18 mouse cellular contexts compared by ENCODE assay signal in genomic region chr8:110958135-110958534, GRCm38 (mm10). TPM values are rescaled to one million over a fixed set of nuclear protein-coding genes. Genes with fewer than 3 reads are reported as not detected.
DNase-seq lines count a peak whose midpoint lies in the region; ATAC-seq and TF ChIP-seq lines count a peak whose summit lies in the region.
"Had no signal": no experiment of that assay in that cellular context is flagged by ENCODE, and none has a peak within 500 bp of the region (broad histone marks: within the 10 kb centered on the region; RNA-seq: fewer than 3 reads in every experiment).

No protein-coding gene starts in this region.

- peak overlapping the region; percentile 67 for H3K4me3 ChIP-seq in cerebellum, adult 2 months (replicated peaks; ENCODE audit: insufficient read depth, low read depth, low read length)
- no peak overlapping the region for H3K4me3 ChIP-seq in forebrain, embryonic 14.5 days (ENCODE audit: low read depth, low read length)
- H3K4me3 ChIP-seq: embryonic facial prominence, embryonic 12.5 days; heart, embryonic 12.5 days; hindbrain, embryonic 10.5 days; hindbrain, embryonic 15.5 days had no signal

- 25% methylated on average over 5 of the region's 5 CpGs for WGBS in cerebellum, adult 2 months
- 87% methylated on average over 5 of the region's 5 CpGs for WGBS in forebrain, embryonic 14.5 days

- no peak for TF ChIP-seq POLR2A in cerebellum, adult 2 months (IDR thresholded peaks at IDR 0.05; ENCODE audit: borderline replicate concordance, insufficient read depth, low read length)

- H3K4me1 ChIP-seq in cerebellum, adult 2 months (ENCODE audit: control insufficient read depth, insufficient read depth, low read length): peaks cover 42% of the 10 kb centered on the region
- no peaks in the 10 kb centered on the region for H3K4me1 ChIP-seq in forebrain, embryonic 14.5 days (ENCODE audit: control insufficient read depth, insufficient read depth, low read length)
- H3K4me1 ChIP-seq: embryonic facial prominence, embryonic 12.5 days had no signal

- ATAC-seq in forebrain, embryonic 14.5 days: no peak
- ATAC-seq in megakaryocyte-erythroid progenitor cell, adult 5-6 weeks (replicated peaks; ENCODE audit: low FRiP score, low TSS enrichment, poor library complexity, severe bottlenecking): no peak
- ATAC-seq: forebrain, embryonic 16.5 days; inflammation-experienced regulatory T-cells, adult 6 months; intestine, postnatal 0 days had no signal

- peak overlapping the region; percentile 99 for H3K27ac ChIP-seq in cerebellum, adult 2 months (ENCODE audit: insufficient read depth, low read length)
- H3K27ac ChIP-seq in forebrain, embryonic 14.5 days (ENCODE audit: low read depth, low read length): no peak overlapping the region
- H3K27ac ChIP-seq: embryonic facial prominence, embryonic 12.5 days; hindbrain, embryonic 10.5 days; hindbrain, embryonic 15.5 days had no signal

- DNase-seq in heart, adult 11 months: peak; percentile 88
- no peak for DNase-seq in heart, adult 18-20 months
- peak; percentile 54 to 62 for DNase-seq in cerebellum, adult 2 months
- peak; percentile 50 to 56 for DNase-seq in cerebellum, postnatal 10 days
- no peak for DNase-seq in forebrain, embryonic 14.5 days (ENCODE audit: low spot score)
- DNase-seq in layer of hippocampus, adult 18-20 months (ENCODE audit: low spot score in 2 of 2): no peak
- DNase-seq: adrenal gland, adult 8-10 months; gastrocnemius, postnatal 10 days; kidney, adult 9 months had no signal

- no peak overlapping the region for H3K9ac ChIP-seq in forebrain, embryonic 14.5 days (ENCODE audit: low read length)
- H3K9ac ChIP-seq: embryonic facial prominence, embryonic 12.5 days; heart, embryonic 12.5 days; hindbrain, embryonic 15.5 days had no signal

- H3K36me3 ChIP-seq in forebrain, embryonic 14.5 days (ENCODE audit: control insufficient read depth, insufficient read depth, low read length): peaks cover 39% of the 10 kb centered on the region

- no peaks in the 10 kb centered on the region for H3K9me3 ChIP-seq in forebrain, embryonic 14.5 days (replicated peaks; ENCODE audit: control insufficient read depth, low read length)
- H3K9me3 ChIP-seq: embryonic facial prominence, embryonic 12.5 days; heart, embryonic 12.5 days; hindbrain, embryonic 10.5 days; hindbrain, embryonic 15.5 days had no signal

- no peaks in the 10 kb centered on the region for H3K27me3 ChIP-seq in cerebellum, adult 2 months (ENCODE audit: control insufficient read depth, insufficient read depth, low read length)
- H3K27me3 ChIP-seq in forebrain, embryonic 14.5 days (replicated peaks; ENCODE audit: control insufficient read depth, insufficient read depth, low read length): no peaks in the 10 kb centered on the region
- H3K27me3 ChIP-seq: CH12.LX; embryonic facial prominence, embryonic 12.5 days; heart, embryonic 12.5 days; hindbrain, embryonic 15.5 days had no signal

- no peak overlapping the region for H3K4me2 ChIP-seq in forebrain, embryonic 14.5 days (ENCODE audit: low read length)
- H3K4me2 ChIP-seq: embryonic facial prominence, embryonic 12.5 days; heart, embryonic 12.5 days; hindbrain, embryonic 15.5 days had no signal

- no peak for TF ChIP-seq CTCF in cerebellum, adult 2 months (IDR thresholded peaks at IDR 0.05; ENCODE audit: borderline replicate concordance, insufficient read depth, low read depth, low read length)

RNA-seq across cellular contexts. Expression of gene St3gal2, which starts 38.4 kb away (rescaled TPM):
- total RNA-seq in heart, adult 18-20 months (2021): 10 to 100 TPM; 20.9 to 23.3 TPM
- polyA plus RNA-seq in cerebellum, adult 2 months (2012; rRNA removed): 81.1 and 88.6 TPM in 2 replicates
- polyA plus RNA-seq in forebrain, embryonic 14.5 days (2014; fragmentation: Nextera tagmentation; extraction: Ambion mirVana): 12.5 and 16.1 TPM in 2 replicates
- 12.5 and 13.1 TPM in 2 replicates for total RNA-seq in megakaryocyte-erythroid progenitor cell, adult 5-6 weeks (2014; fragmentation: Nextera tagmentation)
- 2.0 and 17.0 TPM in 2 replicates for total RNA-seq in megakaryocyte-erythroid progenitor cell, adult 5-6 weeks (2017)
- 100 to 1,000 TPM; 101 to 103 TPM for total RNA-seq in layer of hippocampus, adult 18-20 months (2021)

RNA-seq across cellular contexts. Expression of gene Ddx19a, which starts 39.5 kb away (rescaled TPM):
- 10 to 100 TPM; 33.3 to 35.1 TPM for total RNA-seq in heart, adult 18-20 months (2021)
- 29.4 and 32.1 TPM in 2 replicates for polyA plus RNA-seq in cerebellum, adult 2 months (2012; rRNA removed)
- 15.8 and 16.7 TPM in 2 replicates for polyA plus RNA-seq in forebrain, embryonic 14.5 days (2014; fragmentation: Nextera tagmentation; extraction: Ambion mirVana)
- total RNA-seq in megakaryocyte-erythroid progenitor cell, adult 5-6 weeks (2014; fragmentation: Nextera tagmentation): 81.6 and 89.6 TPM in 2 replicates
- total RNA-seq in megakaryocyte-erythroid progenitor cell, adult 5-6 weeks (2017): 55.9 and 74.1 TPM in 2 replicates
- 10 to 100 TPM; 26.5 to 28.6 TPM for total RNA-seq in layer of hippocampus, adult 18-20 months (2021)

RNA-seq across cellular contexts. Expression of gene Fuk, which starts 55.8 kb away (rescaled TPM):
- 1 to 10 TPM; 5.2 to 5.5 TPM for total RNA-seq in heart, adult 18-20 months (2021)
- 27.1 and 31.0 TPM in 2 replicates for polyA plus RNA-seq in cerebellum, adult 2 months (2012; rRNA removed)
- 5.5 and 5.7 TPM in 2 replicates for polyA plus RNA-seq in forebrain, embryonic 14.5 days (2014; fragmentation: Nextera tagmentation; extraction: Ambion mirVana)
- 5.1 and 10.8 TPM in 2 replicates for total RNA-seq in megakaryocyte-erythroid progenitor cell, adult 5-6 weeks (2014; fragmentation: Nextera tagmentation)
- total RNA-seq in megakaryocyte-erythroid progenitor cell, adult 5-6 weeks (2017): 2.1 and 2.9 TPM in 2 replicates
- 10 to 100 TPM; 22.3 to 22.4 TPM for total RNA-seq in layer of hippocampus, adult 18-20 months (2021)

Comparison
In these comparisons a context has a peak if more than half of its experiments do, and no peak if none do; other contexts are left out.
1. DNase-seq: peak in heart, adult 11 months (single experiment), cerebellum, adult 2 months (2 of 2) and cerebellum, postnatal 10 days (2 of 2); none in heart, adult 18-20 months (0 of 2), forebrain, embryonic 14.5 days (single experiment) and layer of hippocampus, adult 18-20 months (0 of 2).
2. RNA of gene St3gal2, which starts 38.4 kb away (total RNA-seq): 101 to 103 TPM in layer of hippocampus, adult 18-20 months; 20.9 to 23.3 TPM in heart, adult 18-20 months and 2.0 to 17.0 TPM in megakaryocyte-erythroid progenitor cell, adult 5-6 weeks; every median in the first group is over 4 times any median in the second.